Mouse (Mus musculus): ENCODE measurements around the gene Zdhhc14.

DNA sequence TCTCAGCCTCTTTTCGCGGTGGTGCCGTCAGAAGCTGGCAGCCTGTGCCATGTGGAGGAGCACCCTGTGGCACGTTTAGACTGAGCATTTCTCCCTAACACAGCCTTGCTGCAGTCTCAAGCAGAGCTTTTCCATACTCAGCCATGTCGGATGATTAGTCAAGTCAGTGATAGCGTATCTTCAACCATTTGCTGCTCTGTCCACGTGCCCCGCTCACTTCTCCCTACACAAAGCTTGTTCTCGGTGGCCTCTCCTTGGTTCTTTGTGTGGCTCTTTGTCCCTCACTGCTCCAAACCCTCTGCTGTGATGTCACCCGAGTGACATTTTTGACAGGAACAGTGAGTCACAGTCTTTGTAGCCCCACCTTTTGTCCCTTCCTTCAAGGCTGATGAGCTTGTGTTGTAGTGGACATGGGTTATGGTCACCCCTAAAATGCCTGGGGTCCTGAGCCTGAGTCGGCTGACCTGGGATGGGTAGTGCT, 44.8 kb downstream of the Zdhhc14 start:
- no peak for TF ChIP-seq CTCF (IDR thresholded peaks at IDR 0.05; ENCODE audit: control insufficient read depth, insufficient read depth, insufficient read length)
- no peak for TF ChIP-seq MAX (IDR thresholded peaks at IDR 0.05)
- no peak for TF ChIP-seq CEBPB (IDR thresholded peaks at IDR 0.05; ENCODE audit: low read depth)
- TF ChIP-seq USF1 (IDR thresholded peaks at IDR 0.05; ENCODE audit: low read depth), result no peak
- no peak for TF ChIP-seq MYOD1 (IDR thresholded peaks at IDR 0.05; ENCODE audit: control insufficient read depth, insufficient read length, low read depth)
- no peak for TF ChIP-seq FOSL1 (IDR thresholded peaks at IDR 0.05; ENCODE audit: insufficient read depth, low read length, poor library complexity, severe bottlenecking)

All from C2C12 (cell line).